Mouse (Mus musculus) urinary bladder, postnatal 14 days (tissue): ENCODE data around the gene Galnt18.

Source experiments
- DNase-seq: peaks from one replicate; pipeline ENCODE4 v3.0.0; 2021; ENCODE audit warnings: low spot score

Gene Galnt18

GRCm38 (mm10) chr7:111713828-111714600 lies 65.8 kb downstream of the Galnt18 start:
- no peak for DNase-seq

GRCm38 (mm10) chr7:111712797-111713196 lies 67.0 kb downstream of the Galnt18 start:
- DNase-seq = no peak

GRCm38 (mm10) chr7:111711045-111711808 lies 68.5 kb downstream of the Galnt18 start:
- no peak for DNase-seq

DNA sequence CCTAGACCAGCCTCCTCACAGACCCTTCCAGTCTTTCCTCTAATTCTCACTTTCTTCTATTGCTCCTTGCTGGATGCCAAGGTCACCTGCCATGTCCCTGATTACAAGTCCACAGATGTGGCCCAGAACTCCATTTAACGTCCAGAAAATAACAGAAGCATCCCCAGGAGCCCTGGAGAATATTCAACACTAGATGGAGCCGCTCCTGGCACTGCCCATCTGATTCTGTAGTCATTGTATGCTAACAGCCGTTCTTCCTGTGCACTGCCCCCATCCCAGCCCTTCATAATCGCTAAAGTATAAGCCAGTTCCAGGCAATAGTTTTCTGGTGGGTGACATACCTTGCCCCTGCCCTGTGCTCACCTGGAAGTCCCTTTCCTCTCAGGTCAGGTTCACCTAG lies 69.5 kb downstream of the Galnt18 start:
- no peak for DNase-seq

DNA sequence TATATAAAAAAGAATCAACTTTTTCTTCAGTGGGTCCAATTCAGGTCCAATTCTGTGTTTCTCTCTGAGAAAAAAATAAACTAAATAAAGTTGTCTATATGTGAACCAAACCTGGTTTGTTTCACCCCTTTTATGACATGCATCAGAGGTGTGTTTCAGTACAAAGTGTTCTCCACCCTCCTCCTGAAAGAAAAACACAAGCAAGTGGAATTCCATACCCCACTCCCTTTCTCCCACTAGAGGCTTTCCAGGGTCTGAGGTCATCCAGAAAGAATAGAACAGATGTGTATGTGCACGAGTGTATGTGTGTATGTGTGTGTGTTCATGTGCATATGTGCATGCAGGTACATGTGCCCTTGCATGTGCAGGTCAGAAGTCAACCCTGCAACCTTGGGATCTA lies 71.2 kb downstream of the Galnt18 start:
- no peak for DNase-seq

DNA sequence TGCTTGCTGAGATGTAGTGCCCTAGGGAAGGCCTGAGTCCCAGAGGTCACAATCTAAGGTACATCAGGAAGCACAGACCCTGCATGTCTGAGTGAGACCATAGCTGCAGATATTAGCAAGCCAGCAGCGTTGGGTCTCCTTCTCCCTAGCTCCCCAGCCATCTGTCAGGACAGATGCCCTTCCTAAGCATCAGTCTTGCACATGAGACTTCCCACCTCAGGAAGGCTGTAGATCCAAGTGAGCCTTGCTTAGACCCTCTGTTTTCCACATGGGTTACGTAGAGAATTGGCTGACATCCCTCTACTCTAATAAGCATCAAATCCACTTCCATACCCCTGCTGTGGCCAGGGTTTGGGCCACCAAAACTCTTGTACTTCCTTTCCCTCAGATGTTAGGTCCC lies 76.8 kb downstream of the Galnt18 start:
- no peak for DNase-seq

DNA sequence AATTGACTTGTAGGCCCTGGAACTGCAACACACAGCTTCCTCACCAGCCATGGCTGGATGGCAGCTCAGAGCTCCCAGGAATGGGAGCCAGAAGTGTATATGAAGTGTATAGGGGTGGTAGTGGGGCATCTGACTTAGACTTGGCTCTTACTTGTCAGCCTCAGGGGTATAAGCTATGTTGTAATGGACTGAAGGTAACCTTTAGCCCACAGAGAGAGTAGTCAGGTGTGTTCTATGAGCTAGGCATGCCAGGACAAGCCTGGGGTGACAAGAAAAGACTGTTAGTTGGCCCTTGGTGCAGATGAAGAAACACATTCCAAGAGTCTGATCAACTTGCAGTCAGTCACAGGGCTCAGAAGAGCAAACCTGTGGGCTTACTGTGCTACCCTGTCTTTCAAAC lies 78.0 kb downstream of the Galnt18 start:
- peak; percentile 24 for DNase-seq

GRCm38 (mm10) chr7:111699446-111699845 lies 80.3 kb downstream of the Galnt18 start:
- no peak for DNase-seq

DNA sequence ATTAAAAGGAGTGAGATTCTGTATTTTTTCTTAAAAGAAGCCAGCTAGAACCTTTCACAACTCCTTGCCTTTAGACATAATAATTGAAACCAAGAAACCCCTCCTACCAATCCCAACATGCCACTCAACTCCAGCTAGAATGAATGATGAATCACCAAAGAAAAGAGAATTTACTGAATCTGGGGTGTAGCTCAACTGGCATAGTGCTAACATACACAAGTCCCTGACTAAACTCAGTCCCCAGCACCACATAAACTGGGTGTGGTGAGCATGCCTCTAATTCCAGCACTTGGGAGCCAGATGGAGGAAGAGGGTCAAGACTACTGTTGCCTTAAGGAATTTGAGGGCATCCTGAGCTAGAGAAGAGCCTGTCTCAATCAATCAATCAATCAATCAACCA lies 83.6 kb downstream of the Galnt18 start:
- DNase-seq = no peak

- DNase-seq = peak; percentile 52
These were observed 85.5 kb downstream of the Galnt18 start for GRCm38 (mm10) chr7:111694312-111694711.

- DNase-seq = peak; percentile 41
These were observed 87.0 kb downstream of the Galnt18 start for GRCm38 (mm10) chr7:111692641-111693261.

DNA sequence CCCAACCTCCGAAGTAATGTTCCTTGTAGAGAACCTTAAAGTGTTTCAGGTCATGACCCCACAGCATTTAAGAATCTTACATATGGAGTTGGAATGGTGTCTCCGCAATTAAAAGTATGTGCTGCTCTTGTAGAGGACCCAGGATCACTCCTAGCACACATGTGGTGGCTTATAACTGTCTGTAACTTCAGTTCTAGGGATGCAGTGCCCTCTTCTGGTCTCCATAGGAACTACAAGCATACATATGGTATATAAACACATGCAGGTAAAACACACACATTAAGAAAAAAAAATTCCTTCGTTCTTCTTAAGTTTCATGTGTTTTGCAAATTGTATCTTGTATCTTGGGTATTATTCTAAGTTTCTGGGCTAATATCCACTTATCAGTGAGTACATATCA lies 99.7 kb downstream of the Galnt18 start:
- DNase-seq = no peak

DNA sequence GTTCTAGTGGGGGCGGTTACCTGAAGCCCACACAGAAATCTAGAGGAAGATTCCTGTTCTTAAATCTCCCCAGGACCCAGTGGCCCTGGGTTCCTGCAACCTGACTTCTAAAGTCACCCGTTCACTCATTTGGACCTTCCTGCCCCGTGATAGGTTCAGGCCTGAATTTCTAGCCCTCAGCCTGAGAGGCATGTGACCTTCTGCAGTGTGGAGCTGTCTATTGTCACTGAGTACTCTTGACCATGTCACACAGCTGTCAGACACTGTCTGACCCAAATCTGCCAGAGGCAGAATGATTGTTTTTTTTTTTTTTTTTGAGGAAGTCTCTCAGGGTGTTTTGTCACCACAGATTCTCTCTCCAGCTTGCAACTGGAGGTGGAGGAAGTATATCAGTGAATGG lies 103.3 kb downstream of the Galnt18 start:
- no peak for DNase-seq

DNA sequence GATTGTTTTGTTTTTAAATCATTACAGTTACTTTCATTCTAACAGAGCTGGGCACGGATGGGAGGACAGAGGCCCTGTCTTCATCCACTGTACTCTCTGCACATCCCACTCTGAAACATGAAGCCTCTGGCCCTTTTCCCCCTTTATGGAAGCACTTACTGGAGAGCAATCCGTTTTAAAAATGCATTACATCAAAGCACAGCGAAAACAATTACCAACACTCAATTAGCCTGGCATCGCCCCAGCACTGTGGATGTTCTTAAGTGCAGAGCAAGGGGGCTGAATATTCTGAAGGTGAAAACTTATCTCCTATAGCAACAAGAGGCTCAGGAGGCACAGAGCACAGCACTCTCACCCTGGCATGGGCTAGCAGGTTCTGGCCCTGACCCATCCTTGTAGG lies 107.3 kb downstream of the Galnt18 start:
- DNase-seq = no peak

DNA sequence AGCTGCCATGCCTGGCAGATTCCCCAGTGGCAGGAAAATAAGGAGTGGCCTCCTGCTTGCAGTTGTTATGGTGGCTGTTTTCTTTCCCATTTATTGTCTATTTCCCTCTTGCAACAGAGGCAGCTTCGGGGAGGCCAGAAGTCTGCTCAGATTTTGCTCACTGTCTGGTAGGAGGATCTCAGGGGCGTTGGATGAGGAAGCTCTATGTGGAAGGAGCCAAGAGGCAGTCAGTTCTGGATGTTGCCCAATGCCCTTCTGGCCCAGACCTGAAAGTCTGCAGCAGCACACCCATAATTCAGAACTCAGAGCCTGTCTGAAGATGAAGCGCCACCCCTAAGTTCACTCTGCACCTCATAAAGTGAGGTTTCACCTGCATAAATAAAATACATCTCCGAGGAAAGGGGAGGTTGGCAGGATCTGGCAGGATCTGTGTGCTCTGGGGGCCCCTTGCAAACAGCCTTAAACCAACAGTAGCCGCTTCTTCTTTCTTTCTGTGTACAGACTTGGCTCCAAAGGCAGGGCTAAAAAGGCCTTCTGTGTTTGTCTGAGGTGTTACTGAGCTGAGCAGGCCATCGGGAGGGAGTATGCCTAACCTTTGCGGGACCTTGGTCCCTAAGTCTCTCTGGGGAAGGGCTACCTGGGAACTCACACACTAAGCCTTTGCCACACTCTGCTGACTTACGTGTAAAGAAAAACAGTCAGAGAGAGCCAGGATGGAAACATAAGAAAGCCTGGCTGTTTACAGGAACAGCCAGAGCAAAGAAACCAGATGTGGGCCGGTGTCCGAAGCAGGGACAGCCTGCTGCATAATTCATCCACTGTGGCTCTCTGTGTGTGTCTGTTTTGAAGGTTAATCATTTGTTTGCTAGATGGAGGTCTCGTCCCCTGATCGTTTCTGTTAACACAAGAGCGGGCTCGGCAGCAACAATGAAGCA lies 116.4 kb downstream of the Galnt18 start:
- peak; percentile 29 for DNase-seq

DNA sequence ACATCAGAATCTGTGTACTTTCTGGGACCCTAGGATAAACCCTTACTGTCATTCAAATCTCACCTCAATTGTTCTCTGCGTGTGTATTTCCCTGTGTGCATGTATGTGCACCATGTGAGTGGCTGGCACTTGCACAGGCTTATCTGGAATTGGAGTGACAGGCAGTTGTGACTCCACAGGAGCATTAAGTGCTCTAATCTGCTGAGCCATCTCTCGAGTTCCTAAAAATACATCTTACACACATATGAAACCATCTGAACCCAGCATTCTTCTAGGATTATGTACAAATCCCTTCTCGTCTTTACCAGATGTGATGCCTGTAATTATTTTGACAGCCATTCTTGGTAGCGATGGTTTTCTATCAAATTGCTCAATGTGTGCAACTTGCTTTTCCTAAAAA lies 121.2 kb downstream of the Galnt18 start:
- no peak for DNase-seq

DNA sequence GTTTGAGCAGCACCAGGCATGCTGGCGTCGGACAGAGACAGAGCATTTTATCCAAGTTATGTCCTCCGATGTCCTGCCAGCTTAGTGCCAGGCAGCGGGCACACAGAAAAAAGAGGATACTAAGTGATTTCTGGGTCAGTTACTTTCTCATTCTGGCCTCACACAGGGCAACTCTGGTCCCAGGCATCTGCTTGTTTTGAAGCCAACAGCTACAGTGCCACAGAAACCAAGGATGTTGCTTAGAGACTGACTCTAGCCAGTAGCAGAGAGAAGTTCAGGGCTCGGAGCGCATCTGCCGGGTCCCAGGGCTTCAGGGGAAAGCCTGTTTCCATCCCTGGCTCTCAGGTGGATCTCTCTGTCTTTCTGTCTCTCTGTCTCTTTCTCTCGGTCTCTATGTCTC lies 124.8 kb downstream of the Galnt18 start:
- DNase-seq = no peak

- no peak for DNase-seq
These were observed 125.3 kb downstream of the Galnt18 start for GRCm38 (mm10) chr7:111654526-111654925.

DNA sequence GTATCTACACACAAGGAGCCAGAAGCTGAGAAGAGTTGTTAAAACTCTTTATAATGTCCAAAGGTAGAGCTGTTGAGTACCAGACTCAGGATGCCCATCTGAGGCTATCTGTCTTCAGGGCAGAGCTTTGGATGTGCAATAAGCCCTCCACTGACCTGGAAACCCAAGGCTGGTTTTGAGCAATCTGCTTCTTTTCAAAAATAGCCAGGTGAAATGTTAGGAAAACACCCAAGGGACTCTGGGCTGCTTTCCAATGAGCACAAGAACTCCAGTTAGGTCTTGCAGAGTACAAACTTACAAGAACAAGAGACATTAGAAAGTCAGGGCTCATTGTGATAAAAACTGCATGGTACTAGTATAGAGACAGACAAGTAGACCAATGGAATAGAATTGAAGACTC lies 135.4 kb downstream of the Galnt18 start:
- DNase-seq = no peak

DNA sequence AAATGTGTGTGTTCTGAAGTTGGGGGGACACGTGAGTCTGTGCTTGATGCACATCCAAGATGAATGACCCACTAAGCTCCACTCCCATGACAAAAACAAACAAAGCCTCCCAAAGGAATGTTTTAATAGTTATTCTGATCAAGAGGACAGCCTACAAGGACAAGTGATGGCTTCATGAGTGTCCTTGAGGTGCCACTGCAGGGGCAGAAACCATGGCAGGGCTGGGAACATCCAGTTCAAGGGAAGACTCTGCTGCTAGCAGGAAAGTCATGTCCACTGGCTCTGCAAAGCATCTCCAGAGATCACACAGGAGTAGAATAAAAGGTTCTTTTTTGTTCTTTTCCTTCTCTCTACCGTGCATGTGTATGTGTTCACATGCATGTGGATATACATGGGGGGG lies 140.9 kb downstream of the Galnt18 start:
- no peak for DNase-seq

DNA sequence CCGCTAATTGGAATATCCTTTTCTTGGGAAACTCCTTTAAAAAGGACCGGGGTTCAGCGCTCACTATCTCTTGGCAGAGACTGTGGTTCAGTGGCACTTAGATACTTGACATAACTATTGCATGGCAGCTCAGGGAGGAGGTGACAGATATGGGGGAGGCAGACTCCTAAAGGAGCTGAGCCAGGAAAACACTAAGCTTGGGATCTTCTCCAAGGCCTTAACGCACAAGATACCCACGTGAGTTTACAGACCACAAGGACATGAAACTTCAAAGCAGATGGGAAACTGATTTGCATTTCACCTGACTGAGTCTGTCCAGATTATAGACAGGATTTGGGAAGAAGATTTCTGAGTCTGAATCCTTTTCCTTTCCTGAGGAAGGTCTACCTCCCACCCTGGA lies 141.3 kb downstream of the Galnt18 start:
- no peak for DNase-seq

DNA sequence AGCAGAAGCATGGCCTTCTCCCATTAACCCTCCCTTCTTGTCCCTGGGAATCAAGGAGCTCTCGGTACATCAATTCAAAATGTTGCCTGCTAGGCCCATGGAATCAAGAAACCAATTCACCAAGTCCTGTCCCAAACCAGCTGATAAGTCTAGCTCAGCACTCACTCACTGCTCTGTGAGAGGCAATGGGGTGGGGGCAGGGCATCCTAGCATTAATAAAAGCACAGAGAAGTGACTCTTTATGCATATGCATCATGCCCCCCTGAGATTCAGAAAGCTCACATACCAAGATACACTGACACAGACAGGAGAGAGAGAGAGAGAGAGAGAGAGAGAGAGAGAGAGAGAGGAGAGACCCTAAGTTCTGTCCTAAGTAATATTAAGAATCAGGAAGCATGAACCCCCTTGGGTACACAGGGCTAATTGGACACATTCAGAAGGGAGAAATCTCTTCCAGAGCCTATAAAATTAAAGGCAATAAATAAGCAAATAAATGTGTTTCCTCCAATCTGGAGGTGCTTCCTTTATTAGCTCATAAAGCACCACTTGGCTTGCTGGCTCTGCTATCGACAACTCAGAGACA lies 141.8 kb downstream of the Galnt18 start:
- DNase-seq = no peak
